Mouse (Mus musculus) CD4-positive naive resting alpha-beta T cell, adult 57 days (primary cell): ENCODE measurements around the gene Mrps16. TPM values are rescaled to one million over a fixed set of nuclear protein-coding genes. Genes with fewer than 3 reads are reported as not detected.

ENCODE experiments used
- total RNA-seq: library from RNA; stranded (reverse); gene quantifications from one replicate; pipeline ENCODE4 v1.2.4, GENCODE M21; 2023

The Mrps16 gene
- 34.0 TPM for total RNA-seq

DNA sequence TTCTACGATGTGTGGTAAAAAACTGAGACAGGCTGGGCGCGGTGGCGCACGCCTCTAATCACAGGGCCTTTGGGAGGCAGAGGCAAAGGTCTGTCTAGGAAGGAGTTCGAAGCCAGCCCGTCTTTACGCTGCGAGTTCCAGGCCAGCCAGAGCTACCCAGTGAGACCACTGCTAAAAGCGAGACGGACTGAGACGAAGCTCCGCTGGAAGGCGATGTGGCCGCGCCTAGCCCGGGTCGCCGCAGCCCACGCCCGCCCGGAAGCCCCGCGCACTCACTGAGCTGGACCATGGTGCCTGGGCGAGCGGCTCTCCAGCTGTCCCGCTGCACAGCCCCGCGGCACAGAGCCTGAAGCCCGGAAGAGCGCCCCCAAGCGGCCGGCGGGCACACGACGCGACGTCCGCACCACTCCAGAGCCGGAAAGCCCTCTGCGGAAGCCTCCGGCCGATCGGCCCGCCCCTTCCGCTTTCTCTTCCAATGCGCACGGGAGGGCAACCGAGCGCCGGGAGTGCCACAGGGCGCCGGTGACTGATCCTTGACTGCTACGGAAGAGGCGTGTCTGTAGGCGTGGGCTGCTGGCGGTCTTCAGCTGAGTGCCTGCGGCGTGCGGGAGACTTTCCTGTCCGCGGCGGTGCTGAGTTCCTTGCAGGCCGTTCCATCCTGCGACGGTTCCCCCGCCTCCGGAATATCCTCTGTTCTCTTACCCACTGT is at the start of gene Mrps16:
Gene Mrps16, minus strand, starts transcription at position 430 of the 709 bp plus-strand sequence.

DNA sequence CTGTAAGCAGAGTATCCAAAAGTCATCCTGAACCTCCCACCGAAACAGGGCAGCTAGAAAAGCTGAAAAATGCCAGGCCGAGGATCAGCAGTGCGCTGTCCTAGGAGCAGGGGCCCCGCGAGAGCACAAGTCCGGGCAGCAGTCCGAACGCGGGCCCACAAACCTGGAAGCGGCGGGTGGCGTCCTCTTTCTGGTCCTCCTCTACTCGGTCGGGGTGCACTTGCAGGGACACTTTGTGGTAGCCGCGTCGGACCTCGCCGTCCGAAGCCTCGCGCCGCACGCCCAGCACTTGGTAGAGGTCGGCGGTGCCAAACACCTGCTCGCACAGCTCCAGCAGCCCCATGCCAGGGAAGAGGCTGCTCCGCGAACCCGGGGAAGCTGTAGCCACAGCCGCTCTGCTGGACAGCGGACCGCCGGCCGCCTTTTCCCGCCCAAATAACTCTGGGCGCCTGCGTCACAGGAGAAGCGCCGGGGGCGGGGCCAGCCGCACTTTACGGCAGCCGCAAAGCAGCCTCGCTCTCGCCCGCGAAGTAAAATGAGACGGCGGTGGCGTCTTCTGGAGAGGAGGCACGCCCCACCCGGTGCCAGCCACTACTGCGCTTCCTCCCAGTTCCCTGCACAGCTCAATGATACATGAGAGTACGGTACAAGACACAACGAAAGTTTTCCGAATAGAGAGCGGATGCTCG is 4.8 kb downstream of the Mrps16 start, which contains the start of gene Dnajc9:
Gene Dnajc9, minus strand, starts transcription at position 470 of the 689 bp plus-strand sequence.

DNA sequence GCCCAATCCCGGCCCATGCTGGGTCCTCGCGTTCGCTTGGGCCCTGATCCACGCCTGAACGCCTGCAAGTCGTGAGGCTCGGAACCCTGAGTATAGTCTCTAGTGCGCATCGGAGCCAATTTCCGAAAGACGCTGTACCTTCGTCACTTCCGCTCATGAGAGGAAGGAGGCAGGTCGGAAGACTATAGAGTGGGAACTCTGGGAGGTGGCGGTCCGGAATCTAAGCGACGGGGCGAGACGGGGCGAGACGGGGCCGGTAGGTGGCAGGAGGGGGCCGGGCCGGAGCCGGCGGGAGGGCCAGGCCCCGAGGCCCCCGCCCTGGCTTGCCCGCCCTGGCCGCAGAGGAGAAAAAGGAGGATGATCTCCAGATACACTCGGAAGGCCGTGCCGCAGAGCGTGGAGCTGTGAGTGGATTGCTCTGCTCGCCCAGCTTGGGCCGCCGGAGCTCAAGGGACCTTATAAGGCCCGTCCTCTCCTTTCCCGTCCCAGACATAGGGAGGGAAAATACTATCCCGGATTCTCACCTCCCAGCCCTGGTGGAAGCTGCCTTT is 45.4 kb downstream of the Mrps16 start, which contains the start of the genes Ecd and Fam149b:
Gene Ecd, minus strand, starts transcription at position 131 of the 551 bp plus-strand sequence.
Gene Fam149b, plus strand, starts transcription at position 172 of the 551 bp plus-strand sequence.

Other genes starting within 250 kb of the Mrps16 start
- gene Kcnk5, start 211.8 kb downstream of the Mrps16 start, total RNA-seq: 1.6 TPM
- not detected for gene Kcnk16, start 124.4 kb downstream of the Mrps16 start, total RNA-seq
- gene Nudt13, start 98.9 kb downstream of the Mrps16 start, total RNA-seq: 20.2 TPM
- 35.4 TPM for gene Ecd, start 45.5 kb downstream of the Mrps16 start, total RNA-seq
- gene Fam149b, start 45.5 kb downstream of the Mrps16 start, total RNA-seq: 38.7 TPM
- gene Dnajc9, start 4.7 kb downstream of the Mrps16 start, total RNA-seq: 70.1 TPM
- gene Cfap70, start 58.6 kb upstream of the Mrps16 start, total RNA-seq: not detected
- gene Anxa7, start 86.5 kb upstream of the Mrps16 start, total RNA-seq: 33.3 TPM
- 9.3 TPM for gene Mss51, start 103.3 kb upstream of the Mrps16 start, total RNA-seq
- 92.8 TPM for gene Ppp3cb, start 152.9 kb upstream of the Mrps16 start, total RNA-seq
- 6.4 TPM for gene Usp54, start 247.4 kb upstream of the Mrps16 start, total RNA-seq